Mouse (Mus musculus) MEL (cell line): ENCODE data around the gene Entpd8. TPM values are rescaled to one million over a fixed set of nuclear protein-coding genes. Genes with fewer than 3 reads are reported as not detected.

Experiments used
- DNase-seq: peaks from one replicate; pipeline ENCODE4 v3.0.0; 2011; ENCODE audit warnings: low read depth, low spot score
- H3K27ac ChIP-seq: 2 replicates; pipeline ENCODE4 v1.5.1; 2012; ENCODE audit warnings: low read depth, mild to moderate bottlenecking, control low read depth, low read length, moderate library complexity; ENCODE audit not compliant: control insufficient read depth
- H3K27me3 ChIP-seq, 2 experiments: fragments of 150-350 bp in 1 of 2; sonication (generic) in 1 of 2; 2 replicates each; pipeline ENCODE4 v1.6.1; 2012; ENCODE audit warnings: low read length in 2 of 2, mild to moderate bottlenecking in 2 of 2, improper control_type of control experiment in 1 of 2, moderate library complexity in 1 of 2; ENCODE audit not compliant: insufficient read depth in 2 of 2, control insufficient read depth in 1 of 2
- H3K36me3 ChIP-seq, 2 experiments: 2 replicates each; pipeline ENCODE4 v1.6.1; 2012 to 2014; ENCODE audit warnings: low read length in 2 of 2, improper control_type of control experiment in 1 of 2, inconsistent platforms in 1 of 2, mild to moderate bottlenecking in 1 of 2; ENCODE audit not compliant: insufficient read depth in 2 of 2, control insufficient read depth in 1 of 2
- H3K4me1 ChIP-seq, 2 experiments: fragments of 150-350 bp in 1 of 2; sonication (generic) in 1 of 2; 2 replicates each; pipeline ENCODE4 v1.6.1; 2012; ENCODE audit warnings: low read length in 2 of 2, improper control_type of control experiment in 1 of 2, mild to moderate bottlenecking in 1 of 2; ENCODE audit not compliant: insufficient read depth in 2 of 2, control insufficient read depth in 1 of 2
- H3K4me3 ChIP-seq, 2 experiments: fragments of 150-350 bp in 1 of 2; sonication (generic) in 1 of 2; 2 replicates each; pipeline ENCODE4 v1.5.1; 2012; ENCODE audit warnings: low read depth in 2 of 2, low read length in 2 of 2, mild to moderate bottlenecking in 2 of 2, moderate library complexity in 2 of 2, control low read depth in 1 of 2, improper control_type of control experiment in 1 of 2; ENCODE audit not compliant: control insufficient read depth in 1 of 2, insufficient read depth in 1 of 2
- H3K79me2 ChIP-seq: 2 replicates; pipeline ENCODE4 v1.6.1; 2012; ENCODE audit warnings: mild to moderate bottlenecking, low read length, moderate library complexity; ENCODE audit not compliant: control insufficient read depth, poor library complexity, insufficient read depth
- H3K9ac ChIP-seq: 2 replicates; pipeline ENCODE4 v1.6.1; 2012; ENCODE audit warnings: low read depth, mild to moderate bottlenecking, control low read depth, low read length, moderate library complexity; ENCODE audit not compliant: control insufficient read depth, poor library complexity, severe bottlenecking
- H3K9me3 ChIP-seq: fragments of 150-350 bp; sonication (generic); replicated peaks from 2 replicates; pipeline ENCODE4 v1.6.1; 2012; ENCODE audit warnings: mild to moderate bottlenecking, low read length, improper control_type of control experiment, moderate library complexity; ENCODE audit not compliant: insufficient read depth
- CHD2 ChIP-seq: IDR thresholded peaks from 2 replicates; pipeline ENCODE4 v1.6.1; 2011; ENCODE audit warnings: low read length, improper control_type of control experiment
- MAFK ChIP-seq: IDR thresholded peaks from 2 replicates; pipeline ENCODE4 v1.6.1; 2011; ENCODE audit warnings: low read depth, mild to moderate bottlenecking, low read length, improper control_type of control experiment, borderline replicate concordance
- MXI1 ChIP-seq: IDR thresholded peaks from 2 replicates; pipeline ENCODE4 v1.6.1; 2011; ENCODE audit warnings: mild to moderate bottlenecking, low read depth, low read length, improper control_type of control experiment
- polyA plus RNA-seq, 2 experiments: library from polyadenylated mRNA; stranded (reverse) in 1 of 2; unstranded in 1 of 2; fragments of >175 nt in 1 of 2; fragments of >200 nt in 1 of 2; gene quantifications; 2 replicates each; pipeline versions ENCODE4 v1.2.1 to v1.2.4; 2012; ENCODE audit warnings: low replicate concordance in 2 of 2, low read depth in 1 of 2; ENCODE audit not compliant: insufficient read length in 2 of 2, insufficient read depth in 1 of 2, missing spikeins in 1 of 2
- total RNA-seq: library from RNA; depleted of rRNA; stranded (reverse); fragments of 300-350 nt; gene quantifications from 2 replicates; pipeline ENCODE4 v1.2.3, GENCODE M21; 2012; rRNA removed

The Entpd8 gene
- total and polyA plus RNA-seq, 3 experiments = not detected

DNA sequence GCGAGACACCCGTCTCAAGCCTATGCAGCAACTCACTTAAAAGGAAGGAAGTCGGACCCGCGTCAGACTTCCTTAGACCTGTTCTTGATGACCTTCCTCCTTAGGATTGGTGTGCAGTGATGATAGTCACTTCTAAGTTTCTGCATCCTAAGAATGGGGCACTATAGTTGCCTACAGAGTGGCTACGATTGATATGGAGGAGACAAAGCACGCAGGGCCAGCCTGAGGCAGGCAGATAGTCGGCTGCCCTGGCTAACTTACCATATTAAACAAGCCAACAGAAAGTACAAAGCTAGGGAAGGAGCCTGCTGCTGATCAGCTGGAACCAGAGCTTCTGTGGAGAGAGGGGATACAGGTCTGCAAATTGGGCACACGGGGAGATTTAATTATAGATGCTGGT lies 51.5 kb downstream of the Entpd8 start:
- no peak overlapping the region for H3K27ac ChIP-seq
- no peaks in the 10 kb centered on the region for H3K27me3 ChIP-seq
- no peaks in the 10 kb centered on the region for H3K79me2 ChIP-seq
- 0 out of 4 replicates have a peak, but pooled peaks cover 0 to 4% of the 10 kb centered on the region in 2 experiments for H3K36me3 ChIP-seq
- no peaks in the 10 kb centered on the region for H3K9me3 ChIP-seq
- no peak overlapping the region for H3K9ac ChIP-seq
- DNase-seq = no peak
- H3K4me1 ChIP-seq = peaks cover 0 to 6% of the 10 kb centered on the region in 2 experiments; a peak in 2 of 4 replicates
- no peak overlapping the region for H3K4me3 ChIP-seq
- TF ChIP-seq MXI1 (no peak), CHD2 (no peak), MAFK (no peak)

Other genes starting within 250 kb of the Entpd8 start
- 31.9 and 32.7 TPM in 2 replicates for gene Ehmt1, start 160.7 kb upstream of the Entpd8 start, total RNA-seq
- 10 to 100 TPM in 1 of 2 experiments, not detected in 1; 55.8 TPM for gene Ehmt1, start 160.7 kb upstream of the Entpd8 start, polyA plus RNA-seq
- gene Arrdc1, start 145.1 kb upstream of the Entpd8 start, total RNA-seq = 19.0 and 20.2 TPM in 2 replicates
- 10 to 100 TPM in 1 of 2 experiments, not detected in 1; 49.0 TPM for gene Arrdc1, start 145.1 kb upstream of the Entpd8 start, polyA plus RNA-seq
- gene Zmynd19, start 130.5 kb upstream of the Entpd8 start, total RNA-seq = 73.7 and 83.5 TPM in 2 replicates
- gene Zmynd19, start 130.5 kb upstream of the Entpd8 start, polyA plus RNA-seq = 100 to 1,000 TPM in 1 of 2 experiments, not detected in 1; 114 TPM
- gene Dph7, start 117.9 kb upstream of the Entpd8 start, total RNA-seq = 16.6 and 17.6 TPM in 2 replicates
- gene Dph7, start 117.9 kb upstream of the Entpd8 start, polyA plus RNA-seq = 10 to 100 TPM in 1 of 2 experiments, not detected in 1; 19.7 TPM
- 84.8 and 102 TPM in 2 replicates for gene Mrpl41, start 105.2 kb upstream of the Entpd8 start, total RNA-seq
- 100 to 1,000 TPM in 1 of 2 experiments, not detected in 1; 103 TPM for gene Mrpl41, start 105.2 kb upstream of the Entpd8 start, polyA plus RNA-seq
- 7.1 and 8.8 TPM in 2 replicates for gene Pnpla7, start 104.3 kb upstream of the Entpd8 start, total RNA-seq
- gene Pnpla7, start 104.3 kb upstream of the Entpd8 start, polyA plus RNA-seq = 10 to 100 TPM in 1 of 2 experiments, not detected in 1; 11.3 TPM
- gene Nsmf, start 25.9 kb upstream of the Entpd8 start, total RNA-seq = 10.9 and 13.3 TPM in 2 replicates
- 10 to 100 TPM in 1 of 2 experiments, not detected in 1; 25.8 TPM for gene Nsmf, start 25.9 kb upstream of the Entpd8 start, polyA plus RNA-seq
- gene Noxa1, start 14.8 kb downstream of the Entpd8 start, total RNA-seq = 0.08 TPM in 1 of 2 replicates, not detected in the other
- gene Noxa1, start 14.8 kb downstream of the Entpd8 start, polyA plus RNA-seq = under 1 TPM in 1 of 2 experiments, not detected in 1; 0.10 TPM
- gene Nrarp, start 100.5 kb downstream of the Entpd8 start, total RNA-seq = 6.3 and 6.5 TPM in 2 replicates
- 10 to 100 TPM in 1 of 2 experiments, not detected in 1; 12.3 TPM for gene Nrarp, start 100.5 kb downstream of the Entpd8 start, polyA plus RNA-seq
- 7.6 and 9.1 TPM in 2 replicates for gene Tor4a, start 116.6 kb downstream of the Entpd8 start, total RNA-seq
- 10 to 100 TPM in 1 of 2 experiments, not detected in 1; 13.7 TPM for gene Tor4a, start 116.6 kb downstream of the Entpd8 start, polyA plus RNA-seq
- gene Nelfb, start 131.2 kb downstream of the Entpd8 start, total RNA-seq = 62.9 and 63.1 TPM in 2 replicates
- 10 to 100 TPM in 1 of 2 experiments, not detected in 1; 83.5 TPM for gene Nelfb, start 131.2 kb downstream of the Entpd8 start, polyA plus RNA-seq
- not detected in 2 replicates for gene Stpg3, start 134.3 kb downstream of the Entpd8 start, total RNA-seq
- under 1 TPM in 1 of 2 experiments, not detected in 1; 0.07 TPM for gene Stpg3, start 134.3 kb downstream of the Entpd8 start, polyA plus RNA-seq
- 1.1 TPM in 1 of 2 replicates, not detected in the other for gene Fam166a, start 138.4 kb downstream of the Entpd8 start, total RNA-seq
- gene Fam166a, start 138.4 kb downstream of the Entpd8 start, polyA plus RNA-seq = 10 to 100 TPM in 1 of 2 experiments, not detected in 1; 15.6 TPM
- 979 and 1,089 TPM in 2 replicates for gene Tubb4b, start 144.4 kb downstream of the Entpd8 start, total RNA-seq
- 1,000 to 10,000 TPM in 1 of 2 experiments, 100 to 1,000 TPM in 1; 183 to 1,037 TPM for gene Tubb4b, start 144.4 kb downstream of the Entpd8 start, polyA plus RNA-seq
- gene Slc34a3, start 154.1 kb downstream of the Entpd8 start, total RNA-seq = 0.04 TPM in 1 of 2 replicates, not detected in the other
- gene Slc34a3, start 154.1 kb downstream of the Entpd8 start, polyA plus RNA-seq = under 1 TPM in 1 of 2 experiments, not detected in 1; 0.03 TPM
- gene Rnf224, start 156.5 kb downstream of the Entpd8 start, total RNA-seq = not detected in 2 replicates
- under 1 TPM in 1 of 2 experiments, not detected in 1; 0.10 TPM for gene Rnf224, start 156.5 kb downstream of the Entpd8 start, polyA plus RNA-seq
- 6.0 and 7.4 TPM in 2 replicates for gene Rnf208, start 162.0 kb downstream of the Entpd8 start, total RNA-seq
- 10 to 100 TPM in 1 of 2 experiments, not detected in 1; 21.8 TPM for gene Rnf208, start 162.0 kb downstream of the Entpd8 start, polyA plus RNA-seq
- gene Cysrt1, start 162.1 kb downstream of the Entpd8 start, total RNA-seq = 0.15 and 0.26 TPM in 2 replicates
- gene Cysrt1, start 162.1 kb downstream of the Entpd8 start, polyA plus RNA-seq = under 1 TPM in 1 of 2 experiments, not detected in 1; 0.19 TPM
- 8.2 and 11.5 TPM in 2 replicates for gene AL732309.1, start 166.6 kb downstream of the Entpd8 start, total RNA-seq
- gene AL732309.1, start 166.6 kb downstream of the Entpd8 start, polyA plus RNA-seq = 1 to 10 TPM in 1 of 2 experiments, not detected in 1; 4.8 TPM
- gene Tmem203, start 175.1 kb downstream of the Entpd8 start, total RNA-seq = 8.1 and 8.4 TPM in 2 replicates
- 10 to 100 TPM in 1 of 2 experiments, not detected in 1; 17.0 TPM for gene Tmem203, start 175.1 kb downstream of the Entpd8 start, polyA plus RNA-seq
- 26.1 and 32.9 TPM in 2 replicates for gene Tprn, start 182.3 kb downstream of the Entpd8 start, total RNA-seq
- gene Tprn, start 182.3 kb downstream of the Entpd8 start, polyA plus RNA-seq = 10 to 100 TPM in 1 of 2 experiments, not detected in 1; 50.8 TPM
- 194 and 226 TPM in 2 replicates for gene Ssna1, start 192.1 kb downstream of the Entpd8 start, total RNA-seq
- gene Ssna1, start 192.1 kb downstream of the Entpd8 start, polyA plus RNA-seq = 100 to 1,000 TPM in 1 of 2 experiments, not detected in 1; 158 TPM
- gene Anapc2, start 192.2 kb downstream of the Entpd8 start, total RNA-seq = 9.8 and 10.3 TPM in 2 replicates
- 10 to 100 TPM in 1 of 2 experiments, not detected in 1; 67.0 TPM for gene Anapc2, start 192.2 kb downstream of the Entpd8 start, polyA plus RNA-seq
- gene Tmem210, start 207.8 kb downstream of the Entpd8 start, total RNA-seq = not detected in 2 replicates
- not detected for gene Tmem210, start 207.8 kb downstream of the Entpd8 start, polyA plus RNA-seq
- gene Lrrc26, start 209.6 kb downstream of the Entpd8 start, total RNA-seq = not detected in 2 replicates
- gene Lrrc26, start 209.6 kb downstream of the Entpd8 start, polyA plus RNA-seq = not detected
- not detected in 2 replicates for gene Grin1, start 238.9 kb downstream of the Entpd8 start, total RNA-seq
- under 1 TPM in 1 of 2 experiments, not detected in 1; 0.07 TPM for gene Grin1, start 238.9 kb downstream of the Entpd8 start, polyA plus RNA-seq